Mouse (Mus musculus) cerebellum, adult 9-10 months (tissue): ENCODE data around the gene Hs3st1.

ENCODE experiments used
- DNase-seq: peaks from one replicate; pipeline ENCODE4 v3.0.0; 2022

Hs3st1 gene

GRCm38 (mm10) chr5:39643260-39643923 is 111.9 kb downstream of the Hs3st1 start:
- peak; percentile 66 for DNase-seq

- peak; percentile 50 for DNase-seq
Measured at GRCm38 (mm10) chr5:39642222-39642770, 113.0 kb downstream of the Hs3st1 start.

GRCm38 (mm10) chr5:39639438-39640177 is 115.7 kb downstream of the Hs3st1 start:
- peak; percentile 89 for DNase-seq

GRCm38 (mm10) chr5:39638926-39639325 is 116.3 kb downstream of the Hs3st1 start:
- peak; percentile 59 for DNase-seq

- DNase-seq: peak; percentile 14
Measured at GRCm38 (mm10) chr5:39637874-39638273, 117.4 kb downstream of the Hs3st1 start.

DNA sequence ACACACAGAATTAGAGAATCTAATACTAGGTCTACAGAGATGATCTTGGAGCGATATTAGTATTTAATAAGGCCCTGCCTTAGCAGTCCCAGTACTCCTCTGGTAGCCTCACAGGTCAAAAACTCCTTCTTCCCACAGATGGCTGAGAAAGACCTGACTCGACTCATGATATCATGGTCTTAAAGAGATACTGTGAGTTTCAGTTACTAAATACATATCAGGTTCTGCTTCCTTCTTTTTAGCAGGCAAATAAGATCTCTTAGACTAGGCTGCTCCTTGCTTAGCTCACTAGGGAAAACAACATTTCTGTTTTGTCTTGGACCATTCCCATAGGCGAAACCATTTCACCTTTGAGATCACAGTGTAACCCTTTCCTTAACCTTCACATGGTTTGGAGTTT is 119.2 kb downstream of the Hs3st1 start:
- DNase-seq: peak; percentile 18

DNA sequence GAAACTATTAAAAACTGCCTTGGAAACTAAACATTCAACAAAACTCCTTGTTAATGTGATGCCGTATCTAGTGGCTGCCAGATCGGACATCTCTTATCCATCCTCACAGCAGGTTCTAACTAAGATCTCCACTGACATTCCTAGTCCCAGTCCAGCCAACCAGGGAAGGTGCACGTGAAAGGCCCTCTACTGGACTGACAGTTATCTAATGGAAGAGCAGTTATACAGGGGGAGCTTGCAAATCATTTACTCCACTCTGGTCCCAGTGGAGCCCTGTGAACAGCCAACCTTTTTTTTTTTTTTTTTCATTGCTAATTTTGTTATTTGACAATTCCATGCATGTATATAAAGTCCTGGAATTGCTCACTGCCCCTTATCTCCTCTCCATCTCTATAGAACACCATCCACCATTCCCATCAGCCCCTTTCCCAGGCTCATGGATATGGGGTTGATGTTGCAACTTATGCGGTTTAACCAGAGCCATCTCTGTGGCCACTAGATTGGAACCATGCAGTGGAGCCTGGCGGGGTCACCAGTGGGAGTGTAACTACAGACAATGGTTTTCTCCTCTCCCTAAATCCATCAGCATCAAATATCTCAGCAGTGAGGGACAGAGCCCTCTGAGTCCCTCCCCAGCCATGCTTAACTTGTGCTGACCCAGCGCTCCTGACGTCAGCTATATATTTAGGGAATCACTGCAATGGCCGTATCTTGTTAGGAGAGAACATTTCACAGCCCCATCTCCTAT is 120.8 kb downstream of the Hs3st1 start:
- DNase-seq: peak; percentile 46

- peak; percentile 55 for DNase-seq
Measured at GRCm38 (mm10) chr5:39633206-39633605, 122.1 kb downstream of the Hs3st1 start.

DNA sequence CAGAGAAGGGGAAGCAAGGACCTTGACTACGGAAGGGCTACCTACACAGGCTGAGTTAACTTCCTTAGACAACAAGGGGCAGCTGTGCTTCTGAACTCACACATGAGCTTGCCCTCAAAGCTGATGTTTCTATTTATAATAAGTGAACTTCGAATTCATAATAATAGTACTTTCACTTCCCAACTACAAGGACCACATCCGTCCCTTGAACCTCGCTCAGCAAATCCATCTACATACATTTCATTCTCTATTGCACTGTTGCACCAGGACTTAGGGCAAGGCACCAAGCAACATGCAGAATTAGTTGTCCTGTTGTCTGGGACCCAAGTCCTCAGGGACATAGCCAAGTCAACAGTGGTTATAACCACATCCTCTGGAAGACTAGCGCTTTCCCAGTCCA is 124.4 kb downstream of the Hs3st1 start:
- peak; percentile 24 for DNase-seq

DNA sequence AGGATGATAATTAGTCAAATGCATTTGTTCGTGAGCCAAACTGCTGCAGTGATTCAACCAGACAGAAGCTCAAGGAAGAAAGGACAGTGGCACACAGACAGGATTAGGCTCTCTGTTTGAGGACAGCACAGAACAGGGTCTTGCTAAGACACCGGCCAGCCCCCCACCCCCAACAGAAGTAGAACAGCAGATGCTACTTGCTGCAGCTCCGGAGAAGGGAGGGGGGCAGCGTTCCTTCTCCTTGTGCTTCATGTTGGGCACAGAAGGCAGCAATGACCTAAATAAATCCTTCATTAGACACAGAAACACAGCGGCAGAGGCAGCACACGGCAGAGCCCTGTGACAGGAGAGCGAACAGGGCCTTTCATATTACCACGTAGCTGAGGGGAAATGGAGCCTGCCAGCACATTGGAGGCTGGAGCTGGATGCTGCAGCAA is 130.2 kb downstream of the Hs3st1 start:
- DNase-seq: peak; percentile 72

DNA sequence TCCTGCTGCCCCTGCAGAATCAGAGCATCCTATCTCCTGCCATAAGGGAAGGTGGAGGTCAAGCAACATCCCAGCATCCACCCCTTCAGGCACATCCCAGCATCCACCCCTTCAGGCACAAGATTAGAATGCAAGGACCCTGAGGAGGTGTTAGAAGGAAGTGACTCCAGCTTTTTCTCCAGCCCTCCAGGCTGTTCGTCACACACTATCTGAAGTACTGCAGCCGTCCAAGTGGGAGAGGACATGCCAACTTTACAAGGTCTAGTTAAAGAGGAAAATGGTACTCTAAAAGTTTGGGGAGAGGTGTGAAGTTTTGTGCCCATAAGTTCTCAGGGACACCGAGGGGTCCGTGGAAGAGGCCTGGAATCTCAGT is 131.1 kb downstream of the Hs3st1 start:
- no peak for DNase-seq

GRCm38 (mm10) chr5:39623304-39624217 is 131.7 kb downstream of the Hs3st1 start:
- peak; percentile 43 for DNase-seq

- peak; percentile 79 for DNase-seq
Measured at GRCm38 (mm10) chr5:39620206-39620866, 134.9 kb downstream of the Hs3st1 start.

DNA sequence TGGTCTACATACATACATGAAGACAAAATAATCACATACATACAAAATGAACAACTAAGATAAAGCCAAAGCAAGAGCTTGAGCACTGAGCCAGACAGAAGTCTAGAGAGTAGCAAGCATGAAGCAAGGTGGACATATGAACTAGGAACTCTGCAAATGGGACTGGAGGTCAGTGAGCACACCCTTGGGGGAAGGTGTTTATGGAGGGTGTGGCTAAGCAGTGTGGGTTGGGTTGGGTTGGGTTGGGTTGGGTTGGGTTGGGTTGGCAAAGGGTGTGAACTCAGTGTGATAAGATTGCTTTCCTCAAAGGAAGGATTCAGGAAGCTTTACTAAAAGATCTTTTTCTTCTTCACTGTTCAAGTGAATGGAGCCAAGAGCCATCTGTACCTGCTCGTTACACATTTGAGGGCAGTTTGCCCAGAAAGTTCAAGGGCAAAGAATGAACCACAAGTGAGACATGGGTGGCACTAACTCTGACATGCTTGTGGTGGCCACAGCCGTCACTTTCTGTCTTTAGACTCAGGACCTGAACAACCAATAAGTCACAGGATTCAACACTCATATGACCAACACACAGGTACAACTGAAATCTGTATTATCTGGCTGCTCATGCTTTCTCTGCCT is 137.8 kb downstream of the Hs3st1 start:
- peak; percentile 46 for DNase-seq

DNA sequence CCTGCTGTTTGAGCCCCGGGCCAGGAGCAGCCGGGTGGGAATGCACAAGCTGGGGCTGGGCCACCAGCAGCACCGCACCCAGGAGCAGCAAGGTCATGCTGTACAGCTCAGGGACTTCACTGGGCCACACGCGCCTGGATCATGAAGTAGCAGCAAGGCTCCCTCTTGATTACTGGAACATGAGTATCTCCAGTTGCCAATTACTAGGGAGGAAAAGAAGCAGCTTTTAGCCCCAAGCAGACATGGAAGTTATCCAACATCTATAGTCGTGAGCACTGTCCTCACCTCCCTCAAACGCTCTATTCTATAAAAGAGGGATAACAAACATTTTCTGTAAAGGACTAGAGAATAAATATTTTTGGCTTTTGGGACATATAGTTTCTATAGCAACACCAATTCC is 140.1 kb downstream of the Hs3st1 start:
- DNase-seq: peak; percentile 34

- DNase-seq: no peak
Measured at GRCm38 (mm10) chr5:39613534-39613933, 141.7 kb downstream of the Hs3st1 start.

DNA sequence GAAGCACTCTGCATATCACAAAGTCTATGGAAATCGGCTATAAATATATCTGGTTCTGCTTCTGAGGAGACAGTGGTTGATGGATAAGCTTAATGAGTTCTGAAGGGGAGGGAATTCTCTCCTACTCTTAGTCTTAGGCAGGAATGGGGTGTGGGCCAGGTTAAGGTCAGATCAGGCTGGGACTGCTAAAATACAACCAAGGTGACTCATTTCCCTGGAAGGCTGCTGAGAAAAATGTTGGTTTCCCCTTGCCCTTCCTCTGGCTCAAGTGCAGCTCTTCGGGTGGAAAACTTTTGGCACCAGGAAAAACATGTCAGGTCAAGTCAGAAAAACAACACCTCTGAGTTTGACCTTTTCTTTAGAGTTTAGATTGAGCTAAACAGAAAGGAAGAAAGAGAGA is 143.0 kb downstream of the Hs3st1 start:
- no peak for DNase-seq

DNA sequence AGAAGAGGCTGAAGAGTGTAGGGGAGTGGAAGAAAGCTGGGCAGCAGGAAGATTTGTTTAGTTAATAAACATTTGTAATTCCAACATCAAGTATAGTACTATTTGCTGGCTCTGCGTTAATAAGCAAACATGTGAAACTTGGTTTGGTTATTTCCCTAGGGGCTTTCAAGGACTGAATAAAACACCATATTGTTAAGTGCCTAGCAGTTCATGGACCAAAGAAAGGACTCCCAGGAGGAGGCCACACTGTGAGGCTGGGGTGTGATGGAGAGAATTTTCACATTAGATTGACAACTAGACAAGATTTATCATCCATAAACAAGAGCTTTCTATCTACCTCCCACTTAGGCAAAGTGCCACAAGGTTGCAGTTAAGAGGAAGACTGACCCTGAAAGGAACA is 147.0 kb downstream of the Hs3st1 start:
- no peak for DNase-seq

DNA sequence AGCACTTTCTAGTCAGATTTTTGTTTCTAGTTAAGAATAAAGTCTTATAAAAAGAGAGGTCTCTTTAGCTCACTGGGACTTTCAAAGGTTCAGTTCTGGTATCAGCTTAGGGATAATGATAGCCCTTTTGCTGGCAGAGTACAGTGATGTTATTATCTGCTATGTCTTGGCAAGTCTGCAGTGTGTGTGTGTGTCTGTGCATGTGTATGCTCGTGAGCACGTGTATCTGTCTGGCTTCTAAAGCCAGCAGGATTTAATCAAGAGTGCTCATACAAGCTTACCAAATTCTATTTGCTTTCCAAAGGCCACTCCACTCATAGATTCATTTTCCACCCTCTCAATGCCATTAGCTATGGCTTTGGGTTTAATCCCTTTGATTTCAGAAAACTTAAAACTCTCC is 160.5 kb downstream of the Hs3st1 start:
- DNase-seq: no peak
